Comparison of ENCODE assay signal across 15 mouse cellular contexts in the genomic region with DNA sequence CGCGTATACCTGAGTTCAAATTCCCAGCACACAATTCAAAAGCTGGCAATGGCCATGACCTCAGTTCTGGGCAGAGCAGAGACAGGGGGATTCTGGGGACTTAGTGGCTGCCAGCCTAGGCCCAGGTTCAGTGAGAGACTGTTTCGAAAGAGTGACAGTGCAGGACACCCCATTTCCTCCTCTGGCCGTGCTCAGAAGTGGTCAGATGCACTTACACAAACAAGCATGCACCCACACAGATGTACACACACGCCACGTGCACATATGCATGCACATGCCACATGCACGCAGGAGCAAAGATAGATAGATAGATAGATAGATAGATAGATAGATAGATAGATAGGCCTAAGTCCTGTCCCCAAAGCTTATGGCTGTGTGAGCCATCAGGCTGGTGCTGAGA.
"Had no signal": no experiment of that assay in that cellular context is flagged by ENCODE, and none has a peak within 500 bp of the region (broad histone marks: within the 10 kb centered on the region; RNA-seq: fewer than 3 reads in every experiment).

No protein-coding gene starts in this region.

- H3K4me3 ChIP-seq: layer of hippocampus, adult 2 months; limb, embryonic 12.5 days; liver, embryonic 15.5 days; midbrain, embryonic 10.5 days; midbrain, embryonic 15.5 days; neural tube, embryonic 13.5 days; stomach, embryonic 15.5 days had no signal

- H3K27ac ChIP-seq: kidney, postnatal 0 days; layer of hippocampus, adult 2 months; limb, embryonic 12.5 days; liver, embryonic 15.5 days; midbrain, embryonic 10.5 days; midbrain, embryonic 15.5 days; neural tube, embryonic 13.5 days; stomach, embryonic 15.5 days had no signal

- H3K9ac ChIP-seq: limb, embryonic 12.5 days; liver, embryonic 15.5 days; midbrain, embryonic 15.5 days; neural tube, embryonic 13.5 days; stomach, embryonic 15.5 days had no signal

- ATAC-seq: intestine, embryonic 16.5 days; midbrain, embryonic 15.5 days had no signal

- H3K4me1 ChIP-seq: midbrain, embryonic 15.5 days had no signal

- H3K9me3 ChIP-seq: limb, embryonic 12.5 days; liver, embryonic 15.5 days; midbrain, embryonic 10.5 days; midbrain, embryonic 15.5 days; neural tube, embryonic 13.5 days; stomach, embryonic 15.5 days had no signal

- H3K4me2 ChIP-seq: limb, embryonic 12.5 days; liver, embryonic 15.5 days; midbrain, embryonic 15.5 days; neural tube, embryonic 13.5 days; stomach, embryonic 15.5 days had no signal

- H3K27me3 ChIP-seq: limb, embryonic 12.5 days; liver, embryonic 15.5 days; midbrain, embryonic 15.5 days; neural tube, embryonic 13.5 days; stomach, embryonic 15.5 days had no signal

- H3K36me3 ChIP-seq: limb, embryonic 12.5 days; liver, embryonic 15.5 days; midbrain, embryonic 10.5 days; midbrain, embryonic 15.5 days; neural tube, embryonic 13.5 days; stomach, embryonic 15.5 days had no signal

- DNase-seq: kidney, adult 8-10 months; kidney, postnatal 36 days; right cerebral cortex, adult 18-20 months; right cerebral cortex, postnatal 25 days; thymus, adult 2 months; thymus, postnatal 25 days had no signal
